Mouse (Mus musculus) frontal cortex, adult (tissue): ENCODE data around the gene Rhof.

ENCODE experiments used
- ATAC-seq: cut with Nextera tagmentation; 2 replicates; pipeline ENCODE4 v1.9.2; 2017; ENCODE audit warnings: mild to moderate bottlenecking, moderate library complexity, mixed read lengths; ENCODE audit not compliant: low TSS enrichment

Gene Rhof

GRCm38 (mm10) chr5:123135471-123136360, 3.2 kb upstream of the Rhof start:
- no peak for ATAC-seq

DNA sequence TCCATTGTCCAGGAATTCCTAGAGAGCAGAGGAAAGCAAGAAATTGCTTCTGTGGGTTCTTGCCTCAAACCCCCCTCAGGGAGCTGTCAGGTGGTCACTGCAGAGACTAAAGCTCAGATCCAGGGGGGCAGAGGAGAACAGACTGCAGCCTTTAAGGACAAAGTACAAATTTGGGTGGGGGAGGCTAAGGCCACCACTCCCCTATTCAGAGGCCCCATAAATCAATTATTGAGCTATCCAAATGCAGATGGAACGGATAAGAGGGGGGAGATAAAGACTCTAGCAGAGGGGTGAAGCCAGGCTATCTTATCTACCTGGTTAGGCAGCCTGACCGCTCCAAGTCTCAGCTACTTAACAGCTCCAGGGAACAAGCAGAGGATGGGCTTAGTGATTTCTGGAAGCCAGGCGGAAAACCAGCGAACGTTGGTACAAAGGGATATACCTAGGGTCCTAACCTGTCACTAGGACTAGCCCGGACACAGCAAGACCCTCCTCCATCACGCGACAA, 2.4 kb upstream of the Rhof start:
- ATAC-seq = no peak

- ATAC-seq = no peak
Measured at GRCm38 (mm10) chr5:123134186-123134874, 1.8 kb upstream of the Rhof start.

- ATAC-seq = no peak
Measured at GRCm38 (mm10) chr5:123133784-123134143, 1.3 kb upstream of the Rhof start.

GRCm38 (mm10) chr5:123133083-123133783, 741 bp upstream of the Rhof start:
- 0 out of 2 replicates have a peak, but pooled peaks have one; percentile 5 for ATAC-seq

DNA sequence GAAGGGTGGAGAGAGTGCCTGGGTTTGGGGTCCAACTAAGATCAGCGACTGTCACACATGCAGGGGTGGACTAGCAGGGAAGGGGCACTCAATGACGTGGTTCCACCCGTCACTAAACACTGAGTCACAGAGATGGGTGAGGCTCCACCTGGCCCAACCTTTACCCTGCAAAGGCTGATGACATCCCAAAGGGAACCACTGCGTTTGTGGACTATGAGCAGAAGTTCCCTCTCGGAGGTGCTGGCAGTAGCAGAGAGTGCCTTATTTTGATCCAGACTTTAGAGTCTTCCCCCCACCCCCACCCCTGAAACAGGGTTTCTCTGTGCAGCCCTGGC, 1.7 kb downstream of the Rhof start:
- no peak for ATAC-seq

DNA sequence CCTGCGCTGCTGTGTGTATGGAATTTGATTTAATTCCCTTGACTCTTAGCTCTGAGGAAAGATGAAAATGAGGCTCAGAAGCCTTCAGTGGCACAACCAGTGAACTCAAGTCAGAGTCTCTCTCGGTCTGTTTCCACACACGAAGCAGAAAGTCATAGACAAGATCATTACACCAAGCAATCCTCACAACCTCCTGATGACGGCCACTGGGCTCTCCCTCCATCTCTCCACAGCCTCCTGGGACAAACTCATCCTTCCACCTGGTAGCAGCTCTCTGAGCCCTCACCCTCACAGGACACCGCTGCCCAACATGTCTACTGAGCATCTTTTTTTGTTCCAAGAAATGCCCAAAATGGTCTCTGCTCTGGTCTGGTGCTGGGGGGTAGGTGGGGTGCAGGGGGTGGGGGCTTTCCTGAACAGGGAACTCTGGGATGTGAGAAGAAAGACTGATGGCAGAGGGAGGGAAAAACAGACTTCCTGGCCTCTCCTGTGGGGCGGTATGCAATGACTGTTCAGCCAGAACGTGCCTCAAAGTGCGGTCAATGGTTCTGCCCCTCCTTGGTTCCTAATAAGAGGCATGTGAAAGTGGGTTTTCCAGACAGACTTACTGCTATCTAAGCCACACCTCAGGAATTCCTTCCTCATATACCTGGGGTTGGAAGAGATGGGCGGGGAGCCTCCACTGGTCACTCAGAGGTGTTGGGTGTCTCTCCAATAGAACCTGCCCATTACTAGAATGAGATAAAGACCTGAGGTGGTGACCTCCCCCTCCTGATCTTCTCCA, 2.3 kb downstream of the Rhof start:
- no peak for ATAC-seq

GRCm38 (mm10) chr5:123129170-123129757, 3.2 kb downstream of the Rhof start:
- no peak for ATAC-seq

DNA sequence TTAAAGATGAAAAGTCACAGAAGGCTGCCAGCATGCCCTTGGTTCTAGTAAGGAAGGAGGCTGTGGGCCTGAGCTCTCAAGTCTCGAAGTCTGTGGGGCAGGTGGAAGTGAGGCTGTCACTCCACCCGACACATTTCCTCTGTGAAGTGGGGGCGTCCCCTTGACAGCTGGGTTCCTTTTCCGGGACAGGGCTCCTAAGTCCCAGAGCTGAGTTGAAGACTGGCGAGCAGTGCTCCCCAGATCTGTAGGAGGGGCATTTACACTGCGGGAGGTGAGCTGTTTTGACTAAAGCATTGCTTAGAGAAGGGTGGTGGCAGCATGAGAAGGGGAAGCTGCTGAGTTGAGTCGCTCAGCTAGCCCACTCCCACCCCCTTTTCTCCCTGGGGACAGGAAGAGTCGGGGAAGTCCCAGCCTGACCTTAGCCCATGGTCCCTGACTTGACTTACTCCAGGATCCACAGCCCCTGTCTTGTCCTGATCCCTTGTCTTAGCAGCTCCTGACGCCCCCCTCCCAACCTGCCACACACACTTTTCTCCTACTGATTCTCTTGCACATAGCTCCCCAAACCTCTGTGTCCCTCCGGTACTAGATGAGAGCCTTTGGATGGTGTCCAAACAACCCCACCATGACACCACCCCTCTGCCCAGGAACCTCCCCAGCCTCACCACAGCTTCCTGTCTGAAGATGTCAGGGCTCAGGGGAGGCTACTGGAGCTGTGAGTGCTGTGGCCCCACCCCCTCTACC, 3.9 kb downstream of the Rhof start:
- no peak for ATAC-seq

DNA sequence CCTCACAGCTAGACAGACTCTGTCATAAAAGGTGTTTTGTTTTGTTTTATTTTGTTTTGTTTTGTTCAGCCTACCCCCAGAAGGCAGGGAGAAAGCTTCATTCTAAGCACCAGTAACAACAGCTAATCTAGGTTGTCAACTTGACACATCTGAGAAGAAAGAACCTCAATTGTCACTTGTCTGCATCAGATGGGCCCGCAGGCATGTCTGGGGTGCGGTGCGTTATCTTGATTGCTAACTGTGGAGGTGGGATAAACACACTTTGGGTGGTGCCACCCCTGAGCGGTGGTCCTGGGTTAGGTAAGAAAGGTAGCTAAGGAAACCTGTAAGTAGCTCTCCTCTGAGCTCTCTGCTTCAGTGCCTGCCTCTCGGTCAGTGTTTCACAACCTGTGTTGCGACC, 5.5 kb downstream of the Rhof start:
- no peak for ATAC-seq

DNA sequence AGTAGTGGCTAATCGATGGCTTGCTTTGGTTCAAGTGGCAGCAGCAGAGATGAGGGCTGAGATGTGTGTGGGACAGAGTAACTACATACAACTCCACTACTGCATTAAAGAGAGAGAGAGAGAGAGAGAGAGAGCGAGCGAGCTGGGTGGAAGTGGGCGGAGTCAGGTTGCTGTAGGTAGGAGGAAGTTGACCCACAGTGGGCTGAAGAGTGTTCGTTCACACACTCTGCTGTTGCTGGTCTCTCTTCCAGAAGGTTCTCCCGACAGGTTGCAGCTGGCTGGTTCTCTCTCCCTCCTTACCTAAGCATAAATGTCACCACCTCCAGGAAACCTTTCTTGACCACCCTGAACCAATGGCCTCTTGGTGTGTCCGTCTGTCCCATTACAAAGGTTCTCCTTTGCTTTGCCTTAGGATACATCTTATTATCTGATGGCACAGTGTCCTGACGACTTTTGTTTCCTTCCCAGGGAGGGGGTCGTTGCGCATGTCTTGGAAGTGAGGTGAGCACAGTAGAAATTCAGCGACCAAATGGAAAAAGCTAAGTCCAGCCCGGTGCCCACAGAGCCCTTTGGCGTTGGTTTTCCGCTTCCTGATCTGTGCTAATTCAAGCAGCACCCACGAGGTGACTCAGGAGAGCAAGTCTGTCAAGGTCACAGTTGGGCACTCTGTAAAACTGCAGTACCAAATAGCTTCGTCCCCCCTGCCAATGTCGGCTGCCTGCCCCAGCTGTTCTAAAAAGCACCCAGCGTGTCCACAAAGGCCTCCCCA, 6.7 kb downstream of the Rhof start:
- ATAC-seq = no peak

DNA sequence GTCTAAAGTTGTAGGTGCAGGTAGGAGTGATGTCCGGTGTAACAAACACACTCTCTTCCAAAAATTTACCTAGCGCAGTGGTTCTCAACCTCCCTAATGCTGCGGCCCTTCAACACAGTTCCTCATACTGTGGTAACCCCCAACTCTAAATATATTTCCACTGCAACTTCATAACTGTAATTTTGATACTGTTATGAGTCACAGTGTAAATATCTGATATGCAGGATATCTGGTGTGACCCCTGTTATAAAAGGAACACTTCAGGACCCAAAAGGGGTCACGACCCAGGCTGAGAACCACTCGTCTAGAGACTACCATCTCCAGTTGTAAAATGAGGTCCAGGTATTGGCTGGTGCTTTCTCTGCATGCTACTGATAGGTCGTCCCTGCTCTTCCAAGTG, 7.4 kb downstream of the Rhof start:
- ATAC-seq = no peak

GRCm38 (mm10) chr5:123122181-123122580, 10.3 kb downstream of the Rhof start:
- no peak for ATAC-seq

DNA sequence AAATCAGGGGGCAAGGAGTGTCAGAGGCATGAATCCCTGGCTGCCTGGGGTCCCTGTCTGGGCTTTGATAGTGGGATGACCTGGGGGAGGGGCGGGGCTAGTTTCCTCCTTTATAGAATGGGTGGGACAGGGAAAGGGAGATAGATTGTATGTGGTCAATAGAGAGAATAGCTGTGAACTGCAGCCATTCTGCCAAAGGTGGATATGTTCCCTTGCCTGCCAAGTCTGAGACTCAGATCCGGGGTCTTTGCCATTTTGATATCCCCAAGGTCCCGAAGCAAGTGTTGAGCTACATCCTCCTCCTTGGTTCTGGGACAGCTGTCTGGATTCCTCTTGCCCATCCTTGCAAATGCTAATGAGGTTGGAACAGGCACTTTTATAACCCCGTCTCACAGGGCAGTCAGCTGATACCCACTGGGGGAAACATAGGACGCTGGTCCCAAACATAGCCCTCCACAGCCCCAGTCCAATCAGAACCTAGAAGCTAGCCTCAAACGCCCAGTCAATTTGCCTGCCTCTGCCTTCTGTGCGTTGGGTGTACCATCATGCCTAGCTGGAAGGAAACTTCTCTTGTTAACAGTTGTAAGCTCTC, 11.8 kb downstream of the Rhof start:
- no peak for ATAC-seq

DNA sequence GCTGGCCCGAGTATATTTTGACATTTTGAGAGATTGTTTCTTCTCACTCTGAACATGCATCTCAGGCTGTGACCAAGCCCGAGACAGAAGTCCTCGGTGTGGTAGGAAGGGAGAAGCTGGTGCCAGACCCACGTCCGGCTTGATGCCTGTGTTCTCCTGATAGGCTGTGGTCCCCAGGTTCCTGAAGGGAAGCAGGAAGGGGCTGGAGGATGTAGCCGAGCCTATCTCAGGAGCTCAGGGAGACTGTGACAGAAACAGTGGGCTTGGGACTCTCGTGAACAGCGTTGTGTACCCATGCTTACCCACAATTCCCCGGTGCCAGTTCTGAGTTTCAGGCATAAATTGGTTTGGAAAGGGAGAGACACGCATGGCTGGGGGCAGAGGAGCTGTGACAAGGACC, 13.7 kb downstream of the Rhof start:
- ATAC-seq = no peak

- no peak for ATAC-seq
Measured at GRCm38 (mm10) chr5:123117773-123118172, 14.7 kb downstream of the Rhof start.

- ATAC-seq = peak; percentile 64; the same call in 1 of the 2 replicates
Measured at GRCm38 (mm10) chr5:123117257-123117656, 15.2 kb downstream of the Rhof start.

- no peak for ATAC-seq
Measured at GRCm38 (mm10) chr5:123116080-123116479, 16.4 kb downstream of the Rhof start.

- peak; percentile 53; the same call in 1 of the 2 replicates for ATAC-seq
Measured at GRCm38 (mm10) chr5:123114924-123115323, 17.6 kb downstream of the Rhof start.
